Mouse (Mus musculus) heart, embryonic 12.5 days (tissue): ENCODE data around the gene Neurod1. TPM values are rescaled to one million over a fixed set of nuclear protein-coding genes. Genes with fewer than 3 reads are reported as not detected.

Experiments used
- ATAC-seq: fragments of 200-750 bp; cut with Nextera tagmentation; 2 replicates; pipeline ENCODE4 v1.8.0; 2017; ENCODE audit warnings: moderate TSS enrichment, moderate library complexity; ENCODE audit not compliant: insufficient number of reproducible peaks, low FRiP score
- H3K27ac ChIP-seq: fragments of 300-500 bp; sonication (generic); 2 replicates; pipeline ENCODE4 v1.5.1; 2016; ENCODE audit warnings: mild to moderate bottlenecking, moderate library complexity; ENCODE audit not compliant: poor library complexity, severe bottlenecking
- H3K27me3 ChIP-seq: fragments of 300-500 bp; sonication (generic); replicated peaks from 2 replicates; pipeline ENCODE4 v1.6.1; 2016; ENCODE audit warnings: mild to moderate bottlenecking, moderate library complexity
- H3K36me3 ChIP-seq: fragments of 300-500 bp; sonication (generic); 2 replicates; pipeline ENCODE4 v1.6.1; 2016; ENCODE audit warnings: mild to moderate bottlenecking, moderate library complexity
- H3K4me1 ChIP-seq: fragments of 300-500 bp; sonication (generic); replicated peaks from 2 replicates; pipeline ENCODE4 v1.6.1; 2016; ENCODE audit warnings: mild to moderate bottlenecking
- H3K4me2 ChIP-seq: fragments of 300-500 bp; sonication (generic); 2 replicates; pipeline ENCODE4 v1.6.1; 2016; ENCODE audit warnings: mild to moderate bottlenecking, moderate library complexity
- H3K4me3 ChIP-seq: fragments of 300-500 bp; sonication (generic); 2 replicates; pipeline ENCODE4 v1.5.1; 2016; ENCODE audit warnings: mild to moderate bottlenecking
- H3K9ac ChIP-seq: fragments of 300-500 bp; sonication (generic); 2 replicates; pipeline ENCODE4 v1.6.1; 2016; ENCODE audit warnings: mild to moderate bottlenecking, moderate library complexity
- H3K9me3 ChIP-seq: fragments of 300-500 bp; sonication (generic); replicated peaks from 2 replicates; pipeline ENCODE4 v1.6.1; 2016; ENCODE audit warnings: mild to moderate bottlenecking, moderate library complexity
- WGBS: fragments of 180-500 bp; shearing (Covaris S2); methylation state at CpG from one replicate; pipeline ENCODE4 v1.1.7; 2016; 5-methylcytosine and 5-hydroxymethylcytosine counted together
- polyA plus RNA-seq: library from polyadenylated mRNA; unstranded; fragments of >200 nt; fragmentation: Nextera tagmentation; extraction: Ambion mirVana; gene quantifications from 2 replicates; pipeline ENCODE4 v1.2.1, GENCODE M21; 2016

Gene Neurod1
- polyA plus RNA-seq, 1 experiment from 2014 or later = not detected

DNA sequence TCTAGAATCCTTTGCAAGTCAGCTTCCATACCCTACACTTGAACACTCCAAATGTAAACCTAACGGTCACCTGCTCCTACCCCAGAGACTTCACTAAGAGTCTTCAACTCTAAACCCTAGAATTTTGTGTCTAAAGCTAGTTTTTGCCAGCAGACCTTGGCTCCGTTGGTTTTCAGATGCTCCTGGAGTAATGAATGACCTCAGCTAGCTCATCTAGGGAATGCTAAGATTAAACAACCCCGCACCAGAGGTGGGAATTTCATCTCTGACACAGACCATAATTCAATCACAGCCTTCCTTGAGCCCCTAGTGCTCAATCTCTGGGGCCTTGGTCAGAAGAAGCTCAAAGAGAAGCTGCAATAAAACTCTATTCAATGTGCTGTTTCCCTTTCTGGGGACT, 883 bp upstream of the Neurod1 start:
- Histone ChIP-seq H3K27ac (no peak overlapping the region), H3K9me3 (no peaks in the 10 kb centered on the region), H3K4me3 (no peak overlapping the region), H3K27me3 (peaks cover 69% of the 10 kb centered on the region), H3K4me2 (no peak overlapping the region), H3K36me3 (no peaks in the 10 kb centered on the region), H3K4me1 (peaks cover 13% of the 10 kb centered on the region), H3K9ac (no peak overlapping the region)
- 53% methylated on average over 3 of the region's 3 CpGs for WGBS
- no peak for ATAC-seq

DNA sequence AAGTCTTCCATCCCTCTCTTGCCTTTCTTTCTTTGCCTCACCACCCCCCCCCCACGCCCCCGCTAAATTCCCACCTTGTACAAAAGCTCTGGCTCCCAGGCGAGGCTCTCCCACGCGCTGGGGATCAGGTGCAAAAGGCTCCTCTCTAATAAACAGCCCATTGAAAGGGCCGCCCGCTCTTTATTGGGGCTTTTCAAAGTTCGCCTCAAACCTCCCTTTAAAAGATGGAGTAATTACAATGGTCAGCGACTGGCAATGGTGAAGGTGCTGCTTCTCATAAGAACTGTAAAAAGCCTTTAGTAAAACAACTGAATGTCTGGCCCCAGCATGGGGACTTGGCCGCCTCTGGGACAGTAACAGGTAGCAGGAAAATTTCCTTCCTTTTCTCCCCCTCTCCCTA, 905 bp downstream of the Neurod1 start:
- no peak overlapping the region for H3K4me3 ChIP-seq
- 8% methylated on average over 10 of the region's 10 CpGs for WGBS
- H3K36me3 ChIP-seq = no peaks in the 10 kb centered on the region
- no peaks in the 10 kb centered on the region for H3K9me3 ChIP-seq
- peaks cover 64% of the 10 kb centered on the region for H3K27me3 ChIP-seq
- H3K4me2 ChIP-seq = no peak overlapping the region
- H3K9ac ChIP-seq = no peak overlapping the region
- no peak overlapping the region for H3K27ac ChIP-seq
- ATAC-seq = no peak
- peaks cover 13% of the 10 kb centered on the region for H3K4me1 ChIP-seq

DNA sequence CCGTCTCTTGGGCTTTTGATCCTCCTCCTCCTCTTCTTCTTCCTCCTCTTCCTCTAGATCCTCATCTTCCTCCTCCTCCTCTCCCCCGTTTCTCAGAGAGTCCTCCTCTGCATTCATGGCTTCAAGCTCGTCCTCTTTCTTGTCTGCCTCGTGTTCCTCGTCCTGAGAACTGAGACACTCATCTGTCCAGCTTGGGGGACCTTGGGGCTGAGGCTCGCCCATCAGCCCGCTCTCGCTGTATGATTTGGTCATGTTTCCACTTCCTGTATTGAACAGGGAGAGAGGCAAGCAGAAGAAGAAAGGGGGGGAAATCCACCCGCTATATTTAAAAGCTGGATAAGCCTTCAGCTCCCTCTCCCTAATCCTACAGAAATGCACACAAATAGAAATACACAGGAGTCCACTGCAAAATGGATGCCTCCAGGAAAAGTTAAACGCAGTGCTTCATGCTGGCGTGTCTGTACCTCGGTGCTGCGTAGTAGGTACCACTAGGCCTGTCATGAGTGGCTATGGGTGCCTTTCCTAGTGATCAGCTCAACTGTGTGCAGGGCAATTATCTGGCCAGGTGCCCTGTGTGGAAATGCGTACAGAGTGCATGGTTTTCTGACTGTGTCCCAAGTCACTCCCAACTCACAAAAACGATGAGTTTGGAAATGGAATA, 1.6 kb downstream of the Neurod1 start:
- Histone ChIP-seq H3K36me3 (no peaks in the 10 kb centered on the region), H3K4me2 (no peak overlapping the region), H3K9me3 (no peaks in the 10 kb centered on the region), H3K27ac (no peak overlapping the region), H3K4me1 (peaks cover 13% of the 10 kb centered on the region), H3K9ac (no peak overlapping the region), H3K27me3 (peaks cover 57% of the 10 kb centered on the region), H3K4me3 (no peak overlapping the region)
- WGBS = 18% methylated on average over 15 of the region's 15 CpGs
- no peak for ATAC-seq

DNA sequence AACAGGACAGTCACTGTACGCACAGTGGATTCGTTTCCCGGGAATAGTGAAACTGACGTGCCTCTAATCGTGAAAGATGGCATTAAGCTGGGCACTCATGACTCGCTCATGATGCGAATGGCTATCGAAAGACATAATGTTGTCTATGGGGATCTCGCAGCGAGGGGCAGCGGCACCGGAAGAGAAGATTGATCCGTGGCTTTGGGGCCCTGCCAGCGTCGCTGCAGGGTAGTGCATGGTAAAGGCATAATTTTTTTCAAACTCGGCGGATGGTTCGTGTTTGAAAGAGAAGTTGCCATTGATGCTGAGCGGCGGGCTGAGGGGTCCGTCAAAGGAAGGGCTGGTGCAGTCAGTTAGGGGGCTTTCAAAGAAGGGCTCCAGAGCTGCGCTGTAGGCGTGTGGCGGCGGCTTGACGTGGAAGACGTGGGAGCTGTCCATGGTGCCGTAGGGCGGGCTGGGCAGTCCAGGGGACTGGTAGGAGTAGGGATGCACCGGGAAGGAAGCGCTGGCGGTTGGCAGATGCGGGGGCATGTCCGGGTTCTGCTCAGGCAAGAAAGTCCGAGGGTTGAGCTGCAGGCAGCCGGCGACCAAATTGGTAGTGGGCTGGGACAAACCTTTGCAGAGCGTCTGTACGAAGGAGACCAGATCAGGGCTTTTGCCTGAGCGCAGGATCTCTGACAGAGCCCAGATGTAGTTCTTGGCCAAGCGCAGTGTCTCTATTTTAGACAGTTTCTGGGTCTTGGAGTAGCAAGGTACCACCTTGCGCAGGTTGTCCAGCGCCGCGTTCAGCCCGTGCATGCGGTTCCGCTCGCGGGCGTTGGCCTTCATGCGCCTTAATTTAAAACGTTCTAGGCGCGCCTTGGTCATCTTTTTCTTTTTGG, 2.4 kb downstream of the Neurod1 start:
- Histone ChIP-seq H3K4me1 (peaks cover 12% of the 10 kb centered on the region), H3K36me3 (no peaks in the 10 kb centered on the region), H3K27ac (no peak overlapping the region), H3K9me3 (no peaks in the 10 kb centered on the region), H3K4me2 (peak overlapping the region; percentile 97), H3K4me3 (peak overlapping the region; percentile 48), H3K27me3 (peaks cover 52% of the 10 kb centered on the region), H3K9ac (no peak overlapping the region)
- 2% methylated on average over 55 of the region's 55 CpGs for WGBS
- no peak for ATAC-seq

DNA sequence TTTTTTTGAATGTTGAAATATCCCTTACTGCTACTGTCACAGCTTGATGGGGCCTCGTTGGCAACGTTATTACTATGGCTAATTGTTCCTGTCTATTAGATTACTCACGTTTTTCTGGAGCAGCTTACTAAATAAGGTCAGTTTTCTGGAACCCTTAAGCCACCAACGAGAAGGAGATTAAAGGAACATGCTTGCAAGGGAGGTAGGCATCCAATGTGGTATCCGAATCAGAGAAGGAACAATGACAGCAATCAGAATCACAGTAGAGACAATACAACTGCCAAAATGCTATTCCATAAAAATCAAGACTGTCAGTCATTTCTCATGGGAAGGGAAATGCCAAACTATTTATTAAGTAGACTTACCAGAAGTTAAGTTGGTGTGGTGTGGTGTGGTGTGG, 5.1 kb downstream of the Neurod1 start:
- H3K27ac ChIP-seq = no peak overlapping the region
- peaks cover 25% of the 10 kb centered on the region for H3K27me3 ChIP-seq
- no peak for ATAC-seq
- no peak overlapping the region for H3K4me3 ChIP-seq
- H3K4me1 ChIP-seq = peaks cover under 1% of the 10 kb centered on the region
- no peak overlapping the region for H3K4me2 ChIP-seq
- 46% methylated on average over 5 of the region's 5 CpGs for WGBS
- H3K9me3 ChIP-seq = no peaks in the 10 kb centered on the region
- no peak overlapping the region for H3K9ac ChIP-seq
- no peaks in the 10 kb centered on the region for H3K36me3 ChIP-seq

DNA sequence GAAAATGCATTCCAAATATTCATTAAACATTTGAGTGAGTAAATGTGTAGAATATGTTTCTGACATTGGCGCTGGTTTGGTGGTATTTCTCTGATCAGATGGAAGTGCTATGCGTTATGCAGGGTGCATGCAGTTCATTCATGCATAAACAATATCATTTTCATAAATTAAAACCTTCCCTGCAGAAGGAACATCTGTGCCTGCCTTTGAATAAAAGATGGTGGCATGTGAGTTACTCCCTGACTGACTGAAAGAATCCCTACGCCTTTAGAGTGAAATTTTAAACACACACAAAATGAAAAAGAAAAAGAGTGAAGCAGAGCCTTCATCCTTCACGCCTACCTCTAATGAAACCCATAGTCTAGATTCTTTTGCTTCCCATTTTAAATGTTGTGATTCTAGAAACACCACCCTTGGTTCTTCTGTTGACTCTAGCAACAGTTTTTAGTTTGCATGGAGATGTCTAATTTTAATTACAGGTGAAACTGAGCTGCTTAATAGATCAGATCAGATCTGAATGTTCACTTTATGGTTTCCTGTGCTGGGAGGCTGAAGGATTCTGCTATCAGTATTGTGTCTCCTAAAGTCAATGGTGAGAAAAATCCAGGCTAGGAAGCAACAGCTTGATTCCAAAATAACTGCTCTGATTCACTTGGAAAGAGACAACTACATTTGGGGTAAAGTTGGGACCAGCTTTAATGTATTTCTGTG, 5.7 kb downstream of the Neurod1 start:
- no peaks in the 10 kb centered on the region for H3K4me1 ChIP-seq
- no peak overlapping the region for H3K4me3 ChIP-seq
- no peaks in the 10 kb centered on the region for H3K36me3 ChIP-seq
- peaks cover 20% of the 10 kb centered on the region for H3K27me3 ChIP-seq
- no peak overlapping the region for H3K4me2 ChIP-seq
- 62% methylated on average over 4 of the region's 4 CpGs for WGBS
- no peaks in the 10 kb centered on the region for H3K9me3 ChIP-seq
- no peak overlapping the region for H3K27ac ChIP-seq
- no peak for ATAC-seq
- no peak overlapping the region for H3K9ac ChIP-seq

DNA sequence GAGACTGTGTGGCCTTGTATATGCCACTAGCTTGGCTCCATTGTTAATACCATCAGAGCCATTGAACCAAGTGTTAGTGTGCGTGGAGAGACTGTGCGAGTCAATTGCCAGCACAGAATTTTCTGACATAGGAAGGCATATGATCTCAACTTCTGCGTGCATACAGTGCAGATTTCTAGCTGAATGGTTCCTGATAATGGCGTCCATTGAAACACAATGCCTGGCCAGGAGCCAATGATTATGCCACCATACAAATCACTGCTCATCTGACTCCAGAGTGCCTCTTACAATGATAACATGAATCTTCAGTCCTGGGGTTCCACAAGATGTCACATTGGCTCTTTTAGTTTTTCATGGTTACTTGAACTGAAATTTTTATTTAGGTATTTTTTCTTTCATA, 7.2 kb downstream of the Neurod1 start:
- 62% methylated on average over 4 of the region's 4 CpGs for WGBS
- no peak for ATAC-seq
- Histone ChIP-seq H3K36me3 (no peaks in the 10 kb centered on the region), H3K4me1 (no peaks in the 10 kb centered on the region), H3K27me3 (peaks cover 5% of the 10 kb centered on the region), H3K4me2 (no peak overlapping the region), H3K27ac (no peak overlapping the region), H3K9me3 (no peaks in the 10 kb centered on the region), H3K4me3 (no peak overlapping the region), H3K9ac (no peak overlapping the region)

DNA sequence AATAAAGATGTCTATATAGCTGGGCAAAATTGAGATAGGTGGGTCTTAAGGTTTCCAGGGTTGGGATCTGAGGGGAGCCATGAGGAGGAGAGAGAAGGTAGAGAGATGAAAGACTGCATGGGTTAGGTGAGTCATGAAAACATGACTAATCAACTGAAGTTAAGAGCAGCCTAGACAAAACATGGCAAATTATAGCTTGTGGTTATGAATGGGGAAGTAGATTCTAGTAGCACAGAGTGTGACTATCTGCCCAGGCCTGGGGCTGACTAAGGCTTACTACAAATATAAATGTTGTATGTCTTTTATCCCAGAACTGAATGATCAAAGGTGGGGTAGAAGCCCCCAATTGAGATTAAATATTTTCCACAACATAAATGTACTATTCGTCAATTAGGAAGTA, 9.4 kb downstream of the Neurod1 start:
- Histone ChIP-seq H3K9me3 (no peaks in the 10 kb centered on the region), H3K27me3 (peaks cover 3% of the 10 kb centered on the region), H3K4me2 (no peak overlapping the region), H3K4me3 (no peak overlapping the region), H3K9ac (no peak overlapping the region), H3K36me3 (no peaks in the 10 kb centered on the region), H3K27ac (no peak overlapping the region), H3K4me1 (no peaks in the 10 kb centered on the region)
- ATAC-seq = no peak
- WGBS = 50% methylated on average over 1 of the region's 1 CpGs

DNA sequence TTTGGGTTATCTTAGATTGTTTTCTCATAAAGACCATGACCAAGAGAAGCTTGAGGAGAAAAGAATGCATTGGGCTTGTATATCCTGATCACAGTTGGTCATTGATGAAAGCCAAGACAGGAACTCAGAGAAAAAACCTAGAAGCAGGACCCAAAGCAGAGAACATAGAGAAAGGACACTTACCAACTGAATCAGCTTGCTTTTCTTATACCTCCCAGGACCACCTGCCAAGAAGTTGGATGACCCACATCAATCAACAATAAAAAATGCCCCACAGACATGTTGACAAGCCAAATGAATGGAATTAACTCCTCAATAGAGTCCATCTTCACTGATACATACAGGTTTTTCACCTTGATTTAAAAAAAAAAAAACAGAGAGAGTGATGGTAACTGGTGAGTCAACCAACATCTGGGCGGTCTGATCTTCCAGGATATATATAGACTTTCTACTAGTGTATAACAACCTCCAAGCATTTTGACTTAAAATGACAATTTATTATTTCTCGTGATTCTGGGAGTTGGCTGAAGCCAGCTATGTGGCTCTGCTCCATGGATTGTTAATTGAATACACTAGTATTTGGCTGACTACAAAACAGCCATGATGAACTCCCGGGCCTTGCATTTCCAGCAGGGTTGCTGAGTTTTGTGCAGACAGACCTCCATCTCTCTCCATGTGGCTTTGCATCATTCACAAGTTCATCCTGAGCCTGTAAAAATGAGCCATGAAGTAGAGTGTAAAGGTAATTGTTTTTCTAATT, 12.5 kb downstream of the Neurod1 start:
- no peak overlapping the region for H3K4me3 ChIP-seq
- no peak for ATAC-seq
- no peak overlapping the region for H3K9ac ChIP-seq
- H3K9me3 ChIP-seq = no peaks in the 10 kb centered on the region
- no peak overlapping the region for H3K4me2 ChIP-seq
- H3K27ac ChIP-seq = no peak overlapping the region
- WGBS = 73% methylated on average over 3 of the region's 3 CpGs
- no peaks in the 10 kb centered on the region for H3K36me3 ChIP-seq
- H3K27me3 ChIP-seq = no peaks in the 10 kb centered on the region
- H3K4me1 ChIP-seq = no peaks in the 10 kb centered on the region

DNA sequence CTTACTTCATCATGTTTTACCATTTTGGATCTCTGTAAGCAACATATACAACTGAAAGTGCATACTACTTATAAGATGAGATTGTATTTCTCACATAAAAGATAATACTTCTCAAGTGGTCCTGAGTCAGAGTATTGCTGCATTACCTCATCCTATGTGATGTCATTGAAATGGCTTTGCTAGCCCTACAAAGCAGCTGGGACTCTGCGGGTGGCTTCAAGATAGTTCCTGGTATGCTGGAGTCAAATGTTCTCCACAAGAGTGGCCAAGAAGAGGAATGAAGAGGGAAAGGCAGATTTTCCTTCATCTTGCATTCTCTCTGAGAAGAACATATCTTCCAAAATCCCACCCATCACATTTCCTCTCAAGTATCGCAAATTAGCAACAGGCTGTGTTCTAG, 13.2 kb downstream of the Neurod1 start:
- Histone ChIP-seq H3K4me3 (no peak overlapping the region), H3K4me1 (no peaks in the 10 kb centered on the region), H3K9me3 (no peaks in the 10 kb centered on the region), H3K4me2 (no peak overlapping the region), H3K27ac (no peak overlapping the region), H3K27me3 (no peaks in the 10 kb centered on the region), H3K36me3 (no peaks in the 10 kb centered on the region), H3K9ac (no peak overlapping the region)
- 82% methylated on average over 2 of the region's 2 CpGs for WGBS
- no peak for ATAC-seq

DNA sequence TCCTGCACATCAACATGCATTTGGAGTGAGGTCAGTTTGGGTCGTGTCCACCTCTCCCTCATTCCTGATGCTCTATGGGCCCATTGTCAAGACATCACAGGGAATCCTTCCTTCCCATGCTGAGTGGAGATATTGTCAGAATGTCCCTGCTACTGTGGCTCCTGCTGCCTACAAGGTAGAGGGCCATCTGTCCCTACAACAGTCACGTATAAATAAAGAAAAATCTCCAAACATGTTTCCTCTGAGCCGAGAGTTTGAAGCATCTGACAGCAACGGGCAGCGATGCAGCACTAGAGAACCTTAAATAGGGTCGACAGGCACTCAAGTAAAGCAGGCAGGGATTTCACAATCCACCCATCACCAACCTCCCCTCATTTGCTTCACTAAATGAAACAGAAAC, 13.6 kb downstream of the Neurod1 start:
- Histone ChIP-seq H3K4me3 (no peak overlapping the region), H3K4me2 (no peak overlapping the region), H3K9me3 (no peaks in the 10 kb centered on the region), H3K27ac (no peak overlapping the region), H3K9ac (no peak overlapping the region), H3K4me1 (no peaks in the 10 kb centered on the region), H3K36me3 (no peaks in the 10 kb centered on the region), H3K27me3 (no peaks in the 10 kb centered on the region)
- 72% methylated on average over 6 of the region's 6 CpGs for WGBS
- ATAC-seq = no peak
